Comparison of ENCODE assay signal across 8 mouse cellular contexts in the genomic region with DNA sequence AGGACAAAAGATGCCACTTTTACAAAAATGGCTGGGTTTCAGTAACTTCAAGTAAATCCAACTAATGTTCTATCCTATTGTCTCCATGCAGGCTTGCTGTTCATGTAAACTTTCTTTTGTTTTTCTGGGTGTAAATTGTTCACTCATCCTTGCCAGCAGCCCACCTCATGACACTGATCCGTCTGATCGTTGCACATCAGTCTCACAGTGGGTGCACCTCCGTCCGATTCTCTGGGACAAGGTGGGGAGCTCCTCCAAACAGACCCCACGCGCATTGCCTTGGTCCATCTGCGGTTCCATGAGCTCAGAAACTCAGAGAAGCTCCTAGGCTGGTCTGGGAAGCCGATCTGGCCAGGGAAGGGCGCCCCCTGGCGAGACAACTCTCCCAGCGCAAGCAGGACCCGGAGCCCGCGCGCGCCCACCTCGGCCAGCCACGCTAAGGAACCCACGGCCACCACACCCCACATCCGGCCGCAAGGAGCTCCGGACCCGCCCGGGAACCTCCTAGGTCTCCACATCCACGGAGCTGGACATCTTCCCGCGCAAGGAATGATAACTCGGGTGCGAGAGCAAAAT. TPM values are rescaled to one million over a fixed set of nuclear protein-coding genes. Genes with fewer than 3 reads are reported as not detected.
DNase-seq lines count a peak whose midpoint lies in the region; ATAC-seq lines count a peak whose summit lies in the region.

No protein-coding gene starts in this region.

- ATAC-seq in intestine, embryonic 15.5 days, result peak; percentile 73
- peak; percentile 73 for ATAC-seq in midbrain, embryonic 11.5 days (ENCODE audit: low FRiP score)
- ATAC-seq in activated CD4-positive, CD25-positive, alpha-beta regulatory T cell, adult 4 months, result no peak

- peak overlapping the region; percentile 74 for H3K4me3 ChIP-seq in intestine, embryonic 15.5 days (replicated peaks)
- peak overlapping the region; percentile 76 for H3K4me3 ChIP-seq in midbrain, embryonic 11.5 days (ENCODE audit: low read depth, low read length)

- H3K9me3 ChIP-seq in intestine, embryonic 15.5 days, result no peaks in the 10 kb centered on the region
- no peaks in the 10 kb centered on the region for H3K9me3 ChIP-seq in midbrain, embryonic 11.5 days (ENCODE audit: control insufficient read depth, low read length)

- H3K36me3 ChIP-seq in intestine, embryonic 15.5 days, result no peaks in the 10 kb centered on the region
- H3K36me3 ChIP-seq in midbrain, embryonic 11.5 days (ENCODE audit: control insufficient read depth, insufficient read depth, low read length), result no peaks in the 10 kb centered on the region

- peak overlapping the region; percentile 77 for H3K27ac ChIP-seq in intestine, embryonic 15.5 days
- H3K27ac ChIP-seq in midbrain, embryonic 11.5 days (ENCODE audit: low read depth, low read length), result peak overlapping the region; percentile 65

- WGBS in intestine, embryonic 15.5 days, result 1% methylated on average over 29 of the region's 29 CpGs
- 1% methylated on average over 29 of the region's 29 CpGs for whole genome bisulfite sequencing in midbrain, embryonic 11.5 days

- H3K9ac ChIP-seq in intestine, embryonic 15.5 days, result peak overlapping the region; percentile 80
- H3K9ac ChIP-seq in midbrain, embryonic 11.5 days (ENCODE audit: low read length), result peak overlapping the region; percentile 86

- intact Hi-C loops in gastrocnemius, postnatal 36 days (cut with DNase I), result loop anchor here (2.0 kb wide), 1 partner anchor 107 kb away; no protein-coding TSS in a partner anchor
- intact Hi-C loops in left cerebral cortex, postnatal 4 days (cut with DNase I), result loop anchor here (2.0 kb wide), 1 partner anchor 115 kb away; no protein-coding TSS in a partner anchor

- DNase-seq in adrenal gland, postnatal 14 days, result peak; percentile 95
- peak; percentile 73 for DNase-seq in embryo, embryonic 11.5 days (ENCODE audit: low read depth, low spot score)
- peak; percentile 80 to 83 for DNase-seq in gastrocnemius, postnatal 36 days
- DNase-seq in left cerebral cortex, postnatal 4 days, result peak; percentile 91
- peak; percentile 99 for DNase-seq in midbrain, embryonic 11.5 days (ENCODE audit: low spot score, missing footprints)
- DNase-seq in skeletal muscle tissue, adult 2 months (ENCODE audit: low read depth, low spot score), result peak; percentile 44

- H3K4me1 ChIP-seq in intestine, embryonic 15.5 days (replicated peaks), result peaks cover 31% of the 10 kb centered on the region; the same call in 1 of the 2 replicates
- H3K4me1 ChIP-seq in midbrain, embryonic 11.5 days (ENCODE audit: control insufficient read depth, insufficient read depth, low read length), result peaks cover 29% of the 10 kb centered on the region

- no peaks in the 10 kb centered on the region for H3K27me3 ChIP-seq in intestine, embryonic 15.5 days (replicated peaks)
- H3K27me3 ChIP-seq in midbrain, embryonic 11.5 days (ENCODE audit: control insufficient read depth, insufficient read depth, low read length), result no peaks in the 10 kb centered on the region

- H3K4me2 ChIP-seq in intestine, embryonic 15.5 days (replicated peaks), result peak overlapping the region; percentile 98
- peak overlapping the region; percentile 98 for H3K4me2 ChIP-seq in midbrain, embryonic 11.5 days

RNA-seq across cellular contexts. Expression of a gene that starts 1.0 kb away (rescaled TPM):
- 72.2 and 76.9 TPM in 2 replicates for total RNA-seq in adrenal gland, postnatal 14 days (2021)
- 1 to 10 TPM; 1.3 to 2.5 TPM for total RNA-seq in gastrocnemius, postnatal 36 days (2021)
- polyA plus RNA-seq in intestine, embryonic 15.5 days (2015; fragmentation: Nextera tagmentation; extraction: Ambion mirVana), result 21.4 and 23.0 TPM in 2 replicates
- 10 to 100 TPM; 13.8 to 14.6 TPM for total RNA-seq in left cerebral cortex, postnatal 4 days (2021)
- polyA plus RNA-seq in midbrain, embryonic 11.5 days (2014; fragmentation: Nextera tagmentation; extraction: Ambion mirVana), result 47.9 and 48.7 TPM in 2 replicates
- under 1 TPM in 1 of 2 experiments, not detected in 1; 0.54 TPM for polyA plus RNA-seq in activated CD4-positive, CD25-positive, alpha-beta regulatory T cell, adult 4 months (2017; shearing (Covaris generic))

Comparison
In these comparisons a context has a peak if more than half of its experiments do, and no peak if none do; other contexts are left out.
1. DNase-seq: peak in every context shown above with its lines; median percentile 99 in midbrain, embryonic 11.5 days; 95 in adrenal gland, postnatal 14 days; 91 in left cerebral cortex, postnatal 4 days; 82 in gastrocnemius, postnatal 36 days; 73 in embryo, embryonic 11.5 days; 44 in skeletal muscle tissue, adult 2 months.
2. RNA of a gene that starts 1.0 kb away (total RNA-seq): 72.2 to 76.9 TPM in adrenal gland, postnatal 14 days and 13.8 to 14.6 TPM in left cerebral cortex, postnatal 4 days; 1.3 to 2.5 TPM in gastrocnemius, postnatal 36 days; every median in the first group is over 4 times any median in the second.